8 mouse cellular contexts compared by ENCODE assay signal in the genomic region with DNA sequence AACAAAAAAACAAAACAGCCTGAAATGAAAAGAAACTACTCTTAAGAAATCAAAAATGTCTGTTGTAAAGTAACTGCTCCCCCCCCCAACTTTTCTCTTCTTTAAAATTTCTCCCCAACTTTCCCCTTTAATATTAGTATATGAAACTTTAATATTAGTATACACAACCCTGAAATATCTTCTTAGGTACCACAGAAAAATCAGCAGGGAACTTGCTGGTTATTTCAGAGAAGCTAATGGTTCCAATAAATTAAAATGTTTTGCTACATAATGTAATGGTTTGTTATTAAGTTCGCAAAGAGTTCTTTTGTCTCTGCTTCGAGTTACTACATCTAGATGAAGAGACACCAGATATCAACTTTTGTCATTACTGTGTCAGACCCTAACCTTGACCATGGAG. TPM values are rescaled to one million over a fixed set of nuclear protein-coding genes. Genes with fewer than 3 reads are reported as not detected.
DNase-seq lines count a peak whose midpoint lies in the region; ATAC-seq and TF ChIP-seq lines count a peak whose summit lies in the region.

No protein-coding gene starts in this region.

- H3K9ac ChIP-seq in embryonic facial prominence, embryonic 14.5 days (ENCODE audit: low read depth, low read length), result peak overlapping the region; percentile 82
- H3K9ac ChIP-seq in intestine, embryonic 16.5 days (ENCODE audit: low read depth, low read length), result peak overlapping the region; percentile 84
- peak overlapping the region; percentile 78 for H3K9ac ChIP-seq in neural tube, embryonic 13.5 days

- no peaks in the 10 kb centered on the region for H3K27me3 ChIP-seq in embryonic facial prominence, embryonic 14.5 days (replicated peaks; ENCODE audit: control insufficient read depth, insufficient read depth, low read length)
- no peaks in the 10 kb centered on the region for H3K27me3 ChIP-seq in intestine, embryonic 16.5 days (replicated peaks; ENCODE audit: control insufficient read depth, insufficient read depth, low read length)
- H3K27me3 ChIP-seq in neural tube, embryonic 13.5 days, result no peaks in the 10 kb centered on the region

- peak overlapping the region; percentile 64 for H3K4me2 ChIP-seq in embryonic facial prominence, embryonic 14.5 days (ENCODE audit: low read depth, low read length)
- peak overlapping the region; percentile 62 for H3K4me2 ChIP-seq in intestine, embryonic 16.5 days (ENCODE audit: low read depth, low read length)
- H3K4me2 ChIP-seq in neural tube, embryonic 13.5 days, result peak overlapping the region; percentile 82

- H3K9me3 ChIP-seq in embryonic facial prominence, embryonic 14.5 days (ENCODE audit: control insufficient read depth, low read length), result no peaks in the 10 kb centered on the region
- H3K9me3 ChIP-seq in intestine, embryonic 16.5 days (ENCODE audit: control insufficient read depth, low read length), result no peaks in the 10 kb centered on the region
- H3K9me3 ChIP-seq in neural tube, embryonic 13.5 days, result no peaks in the 10 kb centered on the region

- no peak for DNase-seq in lung, adult 2 months
- no peak for DNase-seq in lung, postnatal 36 days
- DNase-seq in embryonic facial prominence, embryonic 14.5 days (ENCODE audit: low spot score), result no peak
- no peak for DNase-seq in T-cell, adult 2 months (ENCODE audit: low spot score)
- DNase-seq in left cerebral cortex, postnatal 10 days (ENCODE audit: extremely low spot score in 1 of 2, low spot score in 2 of 2), result no peak

- H3K4me1 ChIP-seq in lung, adult 2 months (ENCODE audit: control insufficient read depth, insufficient read depth, low read length), result peaks cover 2% of the 10 kb centered on the region; the same call in 1 of the 2 replicates
- H3K4me1 ChIP-seq in embryonic facial prominence, embryonic 14.5 days (ENCODE audit: control insufficient read depth, insufficient read depth, low read length), result peaks cover 7% of the 10 kb centered on the region
- peaks cover 4% of the 10 kb centered on the region for H3K4me1 ChIP-seq in intestine, embryonic 16.5 days (ENCODE audit: control insufficient read depth, insufficient read depth, low read length)
- peaks cover 10% of the 10 kb centered on the region for H3K4me1 ChIP-seq in neural tube, embryonic 13.5 days (replicated peaks)

- 7% methylated on average over 2 of the region's 2 CpGs for WGBS in lung, adult 2 months
- WGBS in embryonic facial prominence, embryonic 14.5 days, result 6% methylated on average over 2 of the region's 2 CpGs
- WGBS in intestine, embryonic 16.5 days, result 4% methylated on average over 2 of the region's 2 CpGs
- WGBS in neural tube, embryonic 13.5 days, result 11% methylated on average over 2 of the region's 2 CpGs

- peaks cover 31% of the 10 kb centered on the region for H3K36me3 ChIP-seq in embryonic facial prominence, embryonic 14.5 days (ENCODE audit: control insufficient read depth, insufficient read depth, low read length)
- H3K36me3 ChIP-seq in intestine, embryonic 16.5 days (ENCODE audit: control insufficient read depth, insufficient read depth, low read length), result peaks cover 5% of the 10 kb centered on the region; the same call in 1 of the 2 replicates
- H3K36me3 ChIP-seq in neural tube, embryonic 13.5 days, result peaks cover 20% of the 10 kb centered on the region

- peak overlapping the region; percentile 90 for H3K4me3 ChIP-seq in lung, adult 2 months (replicated peaks; ENCODE audit: extremely low read depth, low read depth, low read length)
- peak overlapping the region; percentile 50 for H3K4me3 ChIP-seq in embryonic facial prominence, embryonic 14.5 days (ENCODE audit: low read depth, low read length)
- H3K4me3 ChIP-seq in intestine, embryonic 16.5 days (ENCODE audit: low read length), result peak overlapping the region; percentile 67
- peak overlapping the region; percentile 54 for H3K4me3 ChIP-seq in neural tube, embryonic 13.5 days

- no peak for ATAC-seq in embryonic facial prominence, embryonic 14.5 days (ENCODE audit: low read depth)
- ATAC-seq in intestine, embryonic 16.5 days, result no peak
- ATAC-seq in neural tube, embryonic 13.5 days (ENCODE audit: low read depth), result no peak
- no peak for ATAC-seq in CD4-positive, CD25-positive, alpha-beta regulatory T cell, adult 4 months

- H3K27ac ChIP-seq in embryonic facial prominence, embryonic 14.5 days (replicated peaks; ENCODE audit: low read depth, low read length), result peak overlapping the region; percentile 96
- peak overlapping the region; percentile 97 for H3K27ac ChIP-seq in intestine, embryonic 16.5 days (ENCODE audit: low read length)
- H3K27ac ChIP-seq in neural tube, embryonic 13.5 days (replicated peaks), result peak overlapping the region; percentile 96

- no peak for TF ChIP-seq POLR2A in lung, adult 2 months (IDR thresholded peaks at IDR 0.05; ENCODE audit: borderline replicate concordance, extremely low read depth, low read depth, low read length)

- TF ChIP-seq CTCF in lung, adult 2 months (IDR thresholded peaks at IDR 0.05; ENCODE audit: insufficient read depth, low read length), result no peak

- intact Hi-C loops in left cerebral cortex, postnatal 10 days (cut with DNase I), result loop anchor here (10.0 kb wide), 1 partner anchor 476 kb away; no protein-coding TSS in a partner anchor

RNA-seq across cellular contexts. Expression of gene Tmem209, which starts 0.8 kb away (rescaled TPM):
- 31.4 and 40.3 TPM in 2 replicates for polyA plus RNA-seq in lung, adult 2 months (2012; rRNA removed)
- 31.0 and 36.9 TPM in 2 replicates for polyA plus RNA-seq in embryonic facial prominence, embryonic 14.5 days (2014; fragmentation: Nextera tagmentation; extraction: Ambion mirVana)
- polyA plus RNA-seq in intestine, embryonic 16.5 days (2015; fragmentation: Nextera tagmentation; extraction: Ambion mirVana), result 33.0 and 34.0 TPM in 2 replicates
- polyA plus RNA-seq in neural tube, embryonic 13.5 days (2015; fragmentation: Nextera tagmentation; extraction: Ambion mirVana), result 28.3 and 28.4 TPM in 2 replicates
- polyA plus RNA-seq in CD4-positive, CD25-positive, alpha-beta regulatory T cell, adult 4 months (2017; shearing (Covaris generic)), result 10 to 100 TPM; 59.9 to 60.8 TPM
- total RNA-seq in left cerebral cortex, postnatal 10 days (2021), result 10 to 100 TPM; 16.3 to 16.6 TPM

RNA-seq across cellular contexts. Expression of gene Ssmem1, which starts 0.8 kb away (rescaled TPM):
- not detected in 2 replicates for polyA plus RNA-seq in lung, adult 2 months (2012; rRNA removed)
- 0.51 TPM in 1 of 2 replicates, not detected in the other for polyA plus RNA-seq in embryonic facial prominence, embryonic 14.5 days (2014; fragmentation: Nextera tagmentation; extraction: Ambion mirVana)
- not detected in 2 replicates for polyA plus RNA-seq in intestine, embryonic 16.5 days (2015; fragmentation: Nextera tagmentation; extraction: Ambion mirVana)
- polyA plus RNA-seq in neural tube, embryonic 13.5 days (2015; fragmentation: Nextera tagmentation; extraction: Ambion mirVana), result not detected in 2 replicates
- not detected for polyA plus RNA-seq in CD4-positive, CD25-positive, alpha-beta regulatory T cell, adult 4 months (2017; shearing (Covaris generic))
- total RNA-seq in left cerebral cortex, postnatal 10 days (2021), result 1 to 10 TPM in 1 of 2 experiments, under 1 TPM in 1; 0.39 to 1.4 TPM

RNA-seq across cellular contexts. Expression of gene Cpa2, which starts 32.6 kb away (rescaled TPM):
- 0.13 and 0.28 TPM in 2 replicates for polyA plus RNA-seq in lung, adult 2 months (2012; rRNA removed)
- polyA plus RNA-seq in embryonic facial prominence, embryonic 14.5 days (2014; fragmentation: Nextera tagmentation; extraction: Ambion mirVana), result 3.3 and 4.5 TPM in 2 replicates
- 399 and 443 TPM in 2 replicates for polyA plus RNA-seq in intestine, embryonic 16.5 days (2015; fragmentation: Nextera tagmentation; extraction: Ambion mirVana)
- polyA plus RNA-seq in neural tube, embryonic 13.5 days (2015; fragmentation: Nextera tagmentation; extraction: Ambion mirVana), result 6.2 and 7.8 TPM in 2 replicates
- polyA plus RNA-seq in CD4-positive, CD25-positive, alpha-beta regulatory T cell, adult 4 months (2017; shearing (Covaris generic)), result 1 to 10 TPM; 1.0 to 1.2 TPM
- total RNA-seq in left cerebral cortex, postnatal 10 days (2021), result 1 to 10 TPM; 3.6 to 4.6 TPM

RNA-seq across cellular contexts. Expression of gene Cpa4, which starts 59.3 kb away (rescaled TPM):
- polyA plus RNA-seq in lung, adult 2 months (2012; rRNA removed), result 4.6 TPM in 1 of 2 replicates, not detected in the other
- polyA plus RNA-seq in embryonic facial prominence, embryonic 14.5 days (2014; fragmentation: Nextera tagmentation; extraction: Ambion mirVana), result 3.0 and 3.4 TPM in 2 replicates
- 0.39 and 0.58 TPM in 2 replicates for polyA plus RNA-seq in intestine, embryonic 16.5 days (2015; fragmentation: Nextera tagmentation; extraction: Ambion mirVana)
- 0.59 and 0.87 TPM in 2 replicates for polyA plus RNA-seq in neural tube, embryonic 13.5 days (2015; fragmentation: Nextera tagmentation; extraction: Ambion mirVana)
- polyA plus RNA-seq in CD4-positive, CD25-positive, alpha-beta regulatory T cell, adult 4 months (2017; shearing (Covaris generic)), result not detected
- under 1 TPM; 0.15 to 0.16 TPM for total RNA-seq in left cerebral cortex, postnatal 10 days (2021)

Comparison
In these comparisons a context has a peak if more than half of its experiments do, and no peak if none do; other contexts are left out.
1. RNA of gene Cpa2, which starts 32.6 kb away (polyA plus RNA-seq): 399 to 443 TPM in intestine, embryonic 16.5 days; 6.2 to 7.8 TPM in neural tube, embryonic 13.5 days, 3.3 to 4.5 TPM in embryonic facial prominence, embryonic 14.5 days, 1.0 to 1.2 TPM in CD4-positive, CD25-positive, alpha-beta regulatory T cell, adult 4 months and 0.13 to 0.28 TPM in lung, adult 2 months; every median in the first group is over 10 times any median in the second.
2. Peak in every context shown above with its lines, with median percentiles within 50 percentile points of each other: H3K4me3 ChIP-seq, H3K27ac ChIP-seq, H3K4me2 ChIP-seq and H3K9ac ChIP-seq.